Mouse (Mus musculus) hindbrain, embryonic 12.5 days (tissue): ENCODE measurements around the gene Spata5. TPM values are rescaled to one million over a fixed set of nuclear protein-coding genes. Genes with fewer than 3 reads are reported as not detected.

Source experiments
- ATAC-seq: fragments of 200-750 bp; cut with Nextera tagmentation; 2 replicates; pipeline ENCODE4 v1.8.0; 2017; ENCODE audit warnings: moderate TSS enrichment; ENCODE audit not compliant: low FRiP score
- H3K27ac ChIP-seq: fragments of 300-500 bp; sonication (generic); 2 replicates; pipeline ENCODE4 v1.5.1; 2016; ENCODE audit warnings: mild to moderate bottlenecking
- H3K27me3 ChIP-seq: fragments of 300-500 bp; sonication (generic); 2 replicates; pipeline ENCODE4 v1.6.1; 2016; ENCODE audit warnings: mild to moderate bottlenecking
- H3K36me3 ChIP-seq: fragments of 300-500 bp; sonication (generic); 2 replicates; pipeline ENCODE4 v1.6.1; 2016; ENCODE audit warnings: mild to moderate bottlenecking
- H3K4me1 ChIP-seq: fragments of 300-500 bp; sonication (generic); 2 replicates; pipeline ENCODE4 v1.6.1; 2016
- H3K4me2 ChIP-seq: fragments of 300-500 bp; sonication (generic); replicated peaks from 2 replicates; pipeline ENCODE4 v1.6.1; 2016; ENCODE audit warnings: mild to moderate bottlenecking
- H3K4me3 ChIP-seq: fragments of 300-500 bp; sonication (generic); 2 replicates; pipeline ENCODE4 v1.5.1; 2016; ENCODE audit warnings: mild to moderate bottlenecking
- H3K9ac ChIP-seq: fragments of 300-500 bp; sonication (generic); 2 replicates; pipeline ENCODE4 v1.6.1; 2016; ENCODE audit warnings: mild to moderate bottlenecking, moderate library complexity
- H3K9me3 ChIP-seq: fragments of 300-500 bp; sonication (generic); replicated peaks from 2 replicates; pipeline ENCODE4 v1.6.1; 2016; ENCODE audit warnings: mild to moderate bottlenecking
- WGBS: fragments of 180-500 bp; shearing (Covaris S2); methylation state at CpG from one replicate; pipeline ENCODE4 v1.1.7; 2016; 5-methylcytosine and 5-hydroxymethylcytosine counted together
- polyA plus RNA-seq: library from polyadenylated mRNA; unstranded; fragments of >200 nt; fragmentation: Nextera tagmentation; extraction: Ambion mirVana; gene quantifications from 2 replicates; pipeline ENCODE4 v1.2.1, GENCODE M21; 2016

Spata5 gene
- polyA plus RNA-seq, 1 experiment from 2014 or later = 35.3 TPM

GRCm38 (mm10) chr3:37430359-37430758, 10.7 kb downstream of the Spata5 start:
- H3K4me2 ChIP-seq = no peak overlapping the region
- no peak overlapping the region for H3K9ac ChIP-seq
- no peaks in the 10 kb centered on the region for H3K27me3 ChIP-seq
- no peak overlapping the region for H3K4me3 ChIP-seq
- no peaks in the 10 kb centered on the region for H3K4me1 ChIP-seq
- peaks cover 23% of the 10 kb centered on the region for H3K36me3 ChIP-seq
- ATAC-seq = no peak
- H3K9me3 ChIP-seq = no peaks in the 10 kb centered on the region
- no peak overlapping the region for H3K27ac ChIP-seq

- 94% methylated on average over 1 of the region's 1 CpGs for WGBS
- ATAC-seq = no peak
- Histone ChIP-seq H3K27me3 (no peaks in the 10 kb centered on the region), H3K4me2 (no peak overlapping the region), H3K9me3 (no peaks in the 10 kb centered on the region), H3K4me1 (no peaks in the 10 kb centered on the region), H3K36me3 (peaks cover 20% of the 10 kb centered on the region), H3K9ac (no peak overlapping the region), H3K4me3 (no peak overlapping the region), H3K27ac (no peak overlapping the region)
Observed at GRCm38 (mm10) chr3:37439770-37440169, 20.1 kb downstream of the Spata5 start.

- ATAC-seq = no peak
- Histone ChIP-seq H3K4me2 (no peak overlapping the region), H3K9ac (no peak overlapping the region), H3K27me3 (no peaks in the 10 kb centered on the region), H3K4me3 (no peak overlapping the region), H3K9me3 (no peaks in the 10 kb centered on the region), H3K4me1 (no peaks in the 10 kb centered on the region), H3K27ac (no peak overlapping the region), H3K36me3 (peaks cover 14% of the 10 kb centered on the region)
- WGBS = 97% methylated on average over 2 of the region's 2 CpGs
Observed at GRCm38 (mm10) chr3:37443409-37443808, 23.7 kb downstream of the Spata5 start.

GRCm38 (mm10) chr3:37455992-37456391, 36.3 kb downstream of the Spata5 start:
- no peaks in the 10 kb centered on the region for H3K9me3 ChIP-seq
- 88% methylated on average over 1 of the region's 1 CpGs for WGBS
- H3K4me1 ChIP-seq = no peaks in the 10 kb centered on the region
- H3K4me3 ChIP-seq = no peak overlapping the region
- no peaks in the 10 kb centered on the region for H3K36me3 ChIP-seq
- ATAC-seq = no peak
- H3K27me3 ChIP-seq = no peaks in the 10 kb centered on the region
- H3K27ac ChIP-seq = no peak overlapping the region
- H3K4me2 ChIP-seq = no peak overlapping the region
- H3K9ac ChIP-seq = no peak overlapping the region

DNA sequence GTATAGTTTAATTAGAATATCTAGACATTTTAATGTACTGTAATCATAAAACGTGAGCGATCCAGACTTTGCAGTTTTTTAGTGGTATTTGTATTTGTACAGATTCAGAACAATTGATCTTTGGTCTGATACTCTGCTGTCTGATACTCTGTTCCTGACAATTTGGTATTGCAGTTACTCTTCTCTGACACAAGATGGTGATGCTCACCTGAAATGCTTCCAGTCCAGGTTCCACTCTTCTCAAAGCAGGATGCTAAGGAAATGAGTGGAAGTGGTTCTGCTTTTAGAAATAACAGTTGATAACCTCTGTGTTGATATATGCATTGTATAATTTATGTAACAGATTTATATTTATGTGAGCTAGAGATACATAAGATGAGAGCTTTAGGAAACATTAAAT, 48.5 kb downstream of the Spata5 start:
- no peaks in the 10 kb centered on the region for H3K36me3 ChIP-seq
- H3K9me3 ChIP-seq = no peaks in the 10 kb centered on the region
- no peak overlapping the region for H3K27ac ChIP-seq
- H3K27me3 ChIP-seq = no peaks in the 10 kb centered on the region
- no peaks in the 10 kb centered on the region for H3K4me1 ChIP-seq
- ATAC-seq = no peak
- H3K4me2 ChIP-seq = no peak overlapping the region
- no peak overlapping the region for H3K9ac ChIP-seq
- WGBS = 94% methylated on average over 2 of the region's 2 CpGs
- no peak overlapping the region for H3K4me3 ChIP-seq

DNA sequence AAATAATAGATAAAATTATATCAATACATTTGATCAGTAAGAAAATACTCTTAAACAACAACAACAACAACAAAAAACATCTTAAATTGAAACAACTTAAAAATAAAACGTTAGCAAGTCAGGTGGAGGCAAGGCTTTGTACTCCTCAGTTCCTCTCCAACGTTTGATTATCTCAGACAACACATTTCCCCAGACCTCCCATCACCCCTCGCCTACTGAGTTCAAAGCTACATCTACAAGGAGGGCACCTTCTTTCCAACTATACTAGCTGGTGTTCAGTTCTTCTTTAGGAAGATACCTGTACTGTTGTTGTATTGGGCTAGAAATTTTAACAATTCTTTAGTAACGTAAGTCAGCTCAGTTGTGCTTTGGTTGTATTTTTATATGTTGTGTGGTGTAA, 49.7 kb downstream of the Spata5 start:
- Histone ChIP-seq H3K27ac (no peak overlapping the region), H3K4me3 (no peak overlapping the region), H3K4me2 (no peak overlapping the region), H3K4me1 (no peaks in the 10 kb centered on the region), H3K9ac (no peak overlapping the region), H3K36me3 (no peaks in the 10 kb centered on the region), H3K9me3 (no peaks in the 10 kb centered on the region), H3K27me3 (no peaks in the 10 kb centered on the region)
- no peak for ATAC-seq
- whole genome bisulfite sequencing = 89% methylated on average over 4 of the region's 4 CpGs

GRCm38 (mm10) chr3:37470867-37471266, 51.2 kb downstream of the Spata5 start:
- H3K27ac ChIP-seq = no peak overlapping the region
- H3K9ac ChIP-seq = no peak overlapping the region
- H3K27me3 ChIP-seq = no peaks in the 10 kb centered on the region
- H3K9me3 ChIP-seq = no peaks in the 10 kb centered on the region
- H3K4me1 ChIP-seq = no peaks in the 10 kb centered on the region
- no peak overlapping the region for H3K4me3 ChIP-seq
- WGBS = 97% methylated on average over 2 of the region's 2 CpGs
- H3K4me2 ChIP-seq = no peak overlapping the region
- no peak for ATAC-seq
- H3K36me3 ChIP-seq = no peaks in the 10 kb centered on the region

- Histone ChIP-seq H3K9me3 (no peaks in the 10 kb centered on the region), H3K27ac (no peak overlapping the region), H3K4me3 (no peak overlapping the region), H3K4me2 (no peak overlapping the region), H3K36me3 (no peaks in the 10 kb centered on the region), H3K27me3 (no peaks in the 10 kb centered on the region), H3K9ac (no peak overlapping the region), H3K4me1 (no peaks in the 10 kb centered on the region)
- ATAC-seq = no peak
Observed at GRCm38 (mm10) chr3:37472461-37472860, 52.8 kb downstream of the Spata5 start.

GRCm38 (mm10) chr3:37476485-37476884, 56.8 kb downstream of the Spata5 start:
- no peak for ATAC-seq
- Histone ChIP-seq H3K27ac (no peak overlapping the region), H3K4me3 (no peak overlapping the region), H3K27me3 (no peaks in the 10 kb centered on the region), H3K4me1 (no peaks in the 10 kb centered on the region), H3K36me3 (no peaks in the 10 kb centered on the region), H3K9me3 (no peaks in the 10 kb centered on the region), H3K9ac (no peak overlapping the region), H3K4me2 (no peak overlapping the region)
- 84% methylated on average over 1 of the region's 1 CpGs for WGBS

- Histone ChIP-seq H3K9ac (no peak overlapping the region), H3K4me1 (no peaks in the 10 kb centered on the region), H3K4me2 (no peak overlapping the region), H3K9me3 (no peaks in the 10 kb centered on the region), H3K27me3 (no peaks in the 10 kb centered on the region), H3K36me3 (no peaks in the 10 kb centered on the region), H3K27ac (no peak overlapping the region), H3K4me3 (no peak overlapping the region)
- WGBS = 74% methylated on average over 7 of the region's 7 CpGs
- no peak for ATAC-seq
Observed at GRCm38 (mm10) chr3:37477438-37478188, 57.9 kb downstream of the Spata5 start.

DNA sequence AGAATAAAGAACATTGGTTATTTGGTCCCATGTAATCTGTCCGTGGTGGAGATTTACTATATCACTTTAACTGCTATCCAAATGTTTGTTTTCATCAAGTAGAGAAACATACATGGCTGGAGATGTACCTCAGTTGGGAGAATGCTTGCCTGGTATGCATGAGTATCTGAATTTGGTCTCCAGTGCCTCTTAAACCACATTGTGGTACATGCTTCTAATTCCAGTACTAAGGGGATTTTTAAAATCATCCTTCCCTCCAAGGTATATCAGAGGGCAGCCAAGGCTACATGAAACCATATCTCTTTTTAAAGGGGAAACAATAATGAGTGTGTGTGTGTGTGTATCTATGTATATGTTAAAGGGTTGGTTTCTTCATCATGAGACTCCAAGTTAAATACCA, 60.1 kb downstream of the Spata5 start:
- Histone ChIP-seq H3K27me3 (no peaks in the 10 kb centered on the region), H3K9me3 (no peaks in the 10 kb centered on the region), H3K9ac (no peak overlapping the region), H3K4me2 (no peak overlapping the region), H3K4me3 (no peak overlapping the region), H3K36me3 (no peaks in the 10 kb centered on the region), H3K4me1 (no peaks in the 10 kb centered on the region), H3K27ac (no peak overlapping the region)
- 85% methylated on average over 1 of the region's 1 CpGs for WGBS
- ATAC-seq = no peak

DNA sequence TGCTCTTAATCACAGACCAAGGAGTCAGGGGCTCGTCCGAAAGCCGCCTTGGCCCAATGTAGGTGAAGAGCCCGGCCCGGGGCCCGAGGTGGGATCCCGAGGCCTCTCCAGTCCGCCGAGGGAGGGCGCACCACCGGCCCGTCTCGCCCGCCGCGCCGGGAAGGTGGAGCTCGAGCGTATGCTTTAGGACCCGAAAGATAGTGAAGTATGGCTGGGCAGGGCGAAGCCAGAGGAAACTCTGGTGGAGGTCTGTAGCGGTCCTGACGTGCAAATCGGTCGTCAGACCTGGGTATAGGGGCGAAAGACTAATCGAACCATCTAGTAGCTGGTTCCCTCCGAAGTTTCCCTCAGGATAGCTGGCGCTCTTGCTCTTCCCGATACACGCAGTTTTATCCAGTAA, 61.6 kb downstream of the Spata5 start:
- no peak overlapping the region for H3K4me3 ChIP-seq
- H3K4me1 ChIP-seq = no peaks in the 10 kb centered on the region
- no peak overlapping the region for H3K4me2 ChIP-seq
- H3K9ac ChIP-seq = no peak overlapping the region
- no peaks in the 10 kb centered on the region for H3K27me3 ChIP-seq
- H3K9me3 ChIP-seq = no peaks in the 10 kb centered on the region
- no peaks in the 10 kb centered on the region for H3K36me3 ChIP-seq
- H3K27ac ChIP-seq = no peak overlapping the region
- ATAC-seq = no peak
- 87% methylated on average over 31 of the region's 31 CpGs for WGBS

- no peaks in the 10 kb centered on the region for H3K36me3 ChIP-seq
- no peak overlapping the region for H3K4me2 ChIP-seq
- no peak overlapping the region for H3K4me3 ChIP-seq
- H3K27me3 ChIP-seq = no peaks in the 10 kb centered on the region
- no peak for ATAC-seq
- H3K9ac ChIP-seq = no peak overlapping the region
- H3K27ac ChIP-seq = no peak overlapping the region
- no peaks in the 10 kb centered on the region for H3K9me3 ChIP-seq
- WGBS = 95% methylated on average over 1 of the region's 1 CpGs
- H3K4me1 ChIP-seq = no peaks in the 10 kb centered on the region
Observed at GRCm38 (mm10) chr3:37482720-37483119, 63.0 kb downstream of the Spata5 start.
